Mouse (Mus musculus) gonadal fat pad, adult 2 months (tissue): Measurements from ENCODE around the gene Eif4g3. TPM values are rescaled to one million over a fixed set of nuclear protein-coding genes. Genes with fewer than 3 reads are reported as not detected.
"Not testable (repeated sequence)": the region's sequence is repeated elsewhere in the genome, so short reads cannot be mapped to it uniquely, and the experiment has no call there.

ENCODE experiments used
- DNase-seq: peaks from one replicate; pipeline ENCODE4 v3.0.0-alpha.2; 2012; ENCODE audit warnings: low read depth
- polyA plus RNA-seq: library from polyadenylated mRNA; depleted of rRNA; stranded (reverse); fragments of >200 nt; gene quantifications from 2 replicates; pipeline ENCODE4 v1.2.3, GENCODE M21; 2012; rRNA removed

Eif4g3 gene
- polyA plus RNA-seq, result 40.9 and 47.4 TPM in 2 replicates

GRCm38 (mm10) chr4:137992890-137993289 lies at the start of gene Eif4g3:
Gene Eif4g3 (plus strand): TSS chr4:137993022.
- DNase-seq, result no peak

- DNase-seq, result no peak
Measured at GRCm38 (mm10) chr4:137943540-137943939, 49.3 kb upstream of the Eif4g3 start.

DNA sequence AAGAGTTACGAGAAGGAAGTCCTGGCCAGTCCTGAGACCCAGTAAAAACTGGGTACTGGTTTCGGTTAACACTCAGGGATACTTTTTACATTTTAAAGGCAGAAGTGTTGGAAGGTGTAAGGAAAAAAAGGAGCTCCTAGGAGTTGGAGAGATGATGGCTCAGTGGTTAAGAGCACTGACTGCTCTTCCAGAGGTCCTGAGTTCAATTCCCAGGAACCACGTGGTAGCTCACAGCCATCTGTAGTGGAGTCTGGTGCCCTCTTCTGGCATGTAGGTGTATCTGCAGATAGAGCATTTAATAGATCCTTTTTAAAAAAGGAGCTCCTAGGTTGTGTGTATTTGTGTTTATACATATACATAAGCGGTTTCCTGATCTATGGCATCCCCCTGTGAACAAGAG lies 47.4 kb upstream of the Eif4g3 start:
- DNase-seq, result no peak

DNA sequence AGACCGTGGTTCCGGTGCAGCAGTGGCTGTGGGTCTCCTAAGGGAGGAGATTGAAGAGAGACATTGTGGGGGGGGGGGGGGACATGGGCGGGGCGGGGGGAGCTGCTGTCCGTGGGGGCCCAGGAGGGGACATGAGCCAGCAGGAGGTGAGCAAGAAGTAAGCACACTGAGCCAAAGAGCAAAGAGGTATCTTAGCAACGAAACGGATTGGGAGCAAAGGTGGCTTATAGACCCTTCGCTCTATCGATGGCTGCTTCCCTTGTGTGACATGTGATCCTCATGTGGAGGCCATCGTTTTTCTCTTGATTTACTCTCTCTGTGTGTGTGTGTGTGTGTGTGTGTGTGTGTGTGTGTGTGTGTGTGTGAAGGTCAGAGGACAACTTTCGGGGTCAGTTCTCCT lies 46.4 kb upstream of the Eif4g3 start:
- DNase-seq, result no peak

DNA sequence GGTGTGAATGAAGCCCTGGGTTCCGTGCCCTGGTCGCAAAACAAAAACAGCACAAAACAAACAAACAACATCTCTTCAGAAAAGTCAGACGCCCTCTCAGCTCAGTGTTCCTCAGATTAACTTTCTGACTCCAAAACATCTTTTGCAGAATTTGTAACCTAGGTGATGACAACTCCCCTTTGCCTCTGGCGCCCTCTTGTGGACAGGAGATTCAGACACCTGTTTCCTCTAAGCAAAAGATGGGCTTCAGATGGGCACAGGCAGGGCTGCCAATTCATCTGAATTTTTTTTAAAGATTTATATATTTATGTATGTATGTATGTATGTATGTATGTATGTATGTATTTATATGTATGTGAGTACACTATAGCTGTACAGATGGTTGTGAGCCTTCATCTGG lies 40.0 kb upstream of the Eif4g3 start:
- no peak for DNase-seq

DNA sequence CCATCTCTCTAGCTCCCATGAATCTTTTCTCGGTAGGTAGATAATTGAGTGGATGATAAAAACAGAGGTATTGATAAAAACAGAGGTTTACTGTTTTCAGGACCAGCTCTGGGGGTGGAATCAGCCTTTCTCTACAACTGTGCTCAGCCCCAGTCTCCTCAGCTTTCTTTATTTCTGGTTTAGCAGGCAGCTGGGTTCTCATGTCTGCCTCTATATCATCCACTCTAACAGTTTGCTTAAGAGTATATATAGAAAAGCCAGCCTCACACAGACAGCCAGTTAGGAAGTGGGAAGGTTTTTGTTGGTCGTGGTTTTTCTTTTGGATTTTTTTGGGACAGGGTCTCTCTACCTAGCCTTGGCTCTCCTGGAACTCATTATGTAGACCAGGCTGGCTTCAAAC lies 38.6 kb upstream of the Eif4g3 start:
- no peak for DNase-seq

DNA sequence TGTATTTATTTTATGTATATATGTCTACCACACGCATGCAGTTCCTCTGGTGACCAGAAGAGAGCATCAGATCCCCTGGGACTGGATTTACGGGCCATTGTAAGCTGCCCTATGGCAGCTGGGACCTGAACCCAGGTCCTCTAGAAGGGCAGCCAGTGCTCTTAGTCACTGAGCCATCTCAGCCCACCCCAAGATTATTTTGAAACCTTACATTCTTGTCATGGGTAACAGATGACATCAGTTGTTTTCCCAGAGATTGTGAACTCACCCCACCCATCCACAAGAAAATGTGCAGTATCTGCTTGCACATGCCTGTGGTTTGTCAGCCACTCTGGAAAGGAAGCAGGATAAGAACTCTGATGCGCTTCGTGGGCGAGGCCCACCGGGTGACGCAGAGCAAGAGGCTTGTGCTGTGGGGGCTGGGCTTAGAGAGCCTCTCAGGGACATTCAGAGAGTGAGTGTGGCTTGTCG lies 37.9 kb upstream of the Eif4g3 start:
- no peak for DNase-seq

DNA sequence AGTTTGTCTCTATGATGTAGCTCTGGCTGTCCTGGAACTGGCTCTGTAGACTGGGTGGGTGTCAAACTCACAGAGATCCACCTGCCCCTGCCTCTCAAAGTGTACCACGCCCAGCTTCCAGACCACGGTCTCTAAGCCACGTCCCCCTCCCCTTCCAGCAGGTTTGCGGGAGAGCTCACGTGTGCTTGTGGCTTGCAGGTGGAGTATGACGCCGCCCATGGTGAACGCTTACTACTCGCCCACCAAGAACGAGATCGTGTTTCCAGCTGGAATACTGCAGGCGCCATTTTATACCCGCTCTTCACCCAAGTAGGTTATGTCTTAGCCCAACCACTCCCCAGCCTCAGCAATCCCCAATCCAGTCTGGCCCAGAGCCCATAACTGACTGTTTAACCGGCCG lies 36.6 kb upstream of the Eif4g3 start:
- DNase-seq, result no peak

GRCm38 (mm10) chr4:137959889-137960665 lies 32.7 kb upstream of the Eif4g3 start:
- DNase-seq, result no peak

DNA sequence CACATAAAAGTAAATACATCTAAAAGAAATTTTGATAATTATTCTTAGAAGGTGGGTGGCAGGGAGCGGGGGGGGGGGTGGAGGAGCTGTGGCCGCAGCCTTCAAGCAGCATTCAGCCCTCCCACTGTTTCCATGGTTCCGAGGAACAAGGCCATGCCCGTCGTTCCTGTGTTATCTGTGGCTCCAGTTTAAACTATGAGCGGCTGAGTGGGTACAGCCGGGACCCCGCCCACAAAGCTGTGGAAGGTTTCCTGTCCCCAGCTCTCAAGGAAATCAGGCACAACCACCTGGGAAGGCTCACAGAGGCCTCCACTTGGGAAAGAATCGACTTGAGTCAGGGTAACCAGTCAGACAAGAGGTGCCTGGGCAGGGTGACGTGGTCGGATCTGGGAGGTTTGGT lies 32.1 kb upstream of the Eif4g3 start:
- no peak for DNase-seq

GRCm38 (mm10) chr4:137962643-137963350 lies 30.0 kb upstream of the Eif4g3 start:
- DNase-seq, result no peak

GRCm38 (mm10) chr4:137963431-137963830 lies 29.4 kb upstream of the Eif4g3 start:
- DNase-seq, result no peak

DNA sequence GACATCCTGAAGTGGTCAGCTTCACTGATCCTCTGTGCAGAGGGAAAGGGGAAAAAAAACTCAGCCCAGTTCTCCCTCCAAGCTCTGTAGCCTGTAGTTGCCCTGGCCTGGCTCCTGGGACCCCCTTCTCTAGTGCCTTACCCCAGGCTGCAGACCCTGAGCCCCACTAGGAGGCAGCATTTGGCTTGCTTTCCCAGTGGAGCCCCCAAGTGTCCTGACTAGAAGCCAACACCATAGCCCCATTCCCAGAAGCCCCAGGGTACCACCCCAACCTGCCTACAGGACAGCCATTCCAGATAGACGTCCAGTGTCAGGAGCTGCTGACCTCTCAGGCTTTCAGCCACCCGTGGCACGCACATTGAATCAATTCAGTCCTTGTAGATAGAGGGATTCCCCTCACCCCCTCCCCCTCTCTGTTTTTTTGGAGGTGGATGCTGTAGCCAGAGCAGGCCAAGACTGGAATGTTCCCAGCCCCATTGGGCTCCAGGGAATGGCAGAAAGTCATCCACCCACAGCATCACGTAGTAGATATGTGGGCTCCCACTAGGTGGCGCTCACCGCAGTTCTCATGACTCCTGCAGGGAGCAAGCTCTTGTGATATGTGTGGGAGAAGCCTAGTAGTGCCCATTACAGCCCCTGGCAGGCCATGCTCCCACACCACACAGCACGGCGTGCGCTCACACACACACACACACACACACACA lies 28.8 kb upstream of the Eif4g3 start:
- DNase-seq, result no peak

- no peak for DNase-seq
Measured at GRCm38 (mm10) chr4:137964585-137964930, 28.3 kb upstream of the Eif4g3 start.

DNA sequence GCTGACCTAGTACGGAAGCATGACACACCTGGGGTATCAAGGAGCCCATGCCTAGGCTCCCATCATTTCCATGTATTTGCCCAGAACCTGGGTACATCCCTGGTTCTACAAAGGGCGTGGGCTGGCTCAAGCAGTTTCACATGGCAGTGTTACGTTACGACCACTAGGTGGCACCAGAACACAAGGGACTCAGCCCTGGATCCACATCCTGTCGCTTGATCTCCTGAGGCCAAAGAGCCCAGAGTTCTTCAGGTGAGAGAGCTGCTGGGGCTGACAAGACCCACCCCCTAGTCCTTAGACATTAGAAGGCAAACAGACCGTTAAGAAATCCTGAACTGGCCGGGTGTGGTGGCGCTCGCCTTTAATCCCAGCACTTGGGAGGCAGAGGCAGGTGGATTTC lies 24.6 kb upstream of the Eif4g3 start:
- peak; percentile 22 for DNase-seq

GRCm38 (mm10) chr4:137970623-137971199 lies 22.1 kb upstream of the Eif4g3 start:
- not testable (repeated sequence) for DNase-seq

GRCm38 (mm10) chr4:137974856-137975432 lies 17.9 kb upstream of the Eif4g3 start:
- not testable (repeated sequence) for DNase-seq

DNA sequence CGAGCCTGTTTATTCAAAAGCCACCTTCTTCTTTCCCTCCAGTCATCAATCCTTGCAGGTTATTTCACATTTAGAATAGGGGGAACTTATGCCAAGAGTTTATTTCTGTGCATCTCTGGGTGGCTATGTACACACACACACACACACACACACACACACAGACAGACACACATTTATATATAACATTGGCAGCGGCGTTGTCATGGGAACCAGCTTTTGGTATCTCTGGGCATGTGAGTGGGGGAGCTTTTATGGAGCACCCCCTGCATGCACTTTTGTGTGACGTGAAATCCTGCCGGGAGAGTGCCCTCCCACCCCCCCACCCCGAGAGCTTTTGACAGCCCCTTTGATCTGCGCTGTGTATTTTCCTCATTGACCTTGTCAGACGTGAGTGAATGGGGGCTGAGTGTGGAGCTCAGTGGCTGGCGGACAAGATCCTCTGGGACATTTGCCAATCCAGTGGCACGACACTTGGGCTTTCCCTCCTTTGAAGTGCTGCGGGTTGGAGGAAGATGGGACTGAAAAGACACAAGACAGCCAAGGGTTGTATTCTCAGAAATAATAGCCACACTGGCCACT lies 13.7 kb upstream of the Eif4g3 start:
- DNase-seq, result not testable (repeated sequence)

DNA sequence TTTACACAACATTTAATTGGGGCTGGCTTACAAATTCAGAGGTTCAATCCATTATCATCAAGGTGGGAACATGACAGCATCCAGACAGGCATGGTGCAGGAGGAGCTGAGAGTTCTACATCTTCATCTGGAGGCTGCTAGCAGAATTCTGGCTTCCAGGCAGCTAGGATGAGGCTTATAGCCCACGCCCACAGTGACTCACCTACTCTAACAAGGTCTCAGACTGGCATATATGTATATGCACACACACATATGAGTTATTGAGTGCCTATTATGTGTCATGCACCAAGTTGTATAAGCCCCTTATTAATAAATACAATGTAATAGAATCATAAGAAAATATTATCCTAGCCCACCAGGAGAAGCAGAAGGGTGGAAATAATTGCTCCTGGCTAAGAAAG lies 10.0 kb upstream of the Eif4g3 start:
- no peak for DNase-seq

DNA sequence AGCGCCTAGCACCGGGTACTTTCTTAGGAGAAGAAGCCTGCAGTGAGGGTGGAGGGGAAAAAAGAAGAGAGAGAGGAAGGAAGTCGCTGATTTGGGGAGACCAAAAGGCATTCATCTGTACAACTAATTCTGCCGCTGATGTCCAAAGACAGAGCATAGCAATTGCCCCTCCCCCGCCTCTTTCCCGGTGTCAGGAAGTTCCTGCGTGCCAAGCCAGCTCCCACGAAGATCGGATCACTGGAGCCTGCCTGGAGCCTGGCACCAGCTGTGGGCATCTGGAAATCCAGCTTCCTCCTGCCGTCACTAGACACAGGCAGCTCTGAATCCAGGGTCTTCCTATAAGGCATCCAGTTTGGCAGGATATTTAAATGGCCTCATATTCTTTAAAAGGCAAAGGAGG lies 8.6 kb upstream of the Eif4g3 start:
- DNase-seq, result no peak

DNA sequence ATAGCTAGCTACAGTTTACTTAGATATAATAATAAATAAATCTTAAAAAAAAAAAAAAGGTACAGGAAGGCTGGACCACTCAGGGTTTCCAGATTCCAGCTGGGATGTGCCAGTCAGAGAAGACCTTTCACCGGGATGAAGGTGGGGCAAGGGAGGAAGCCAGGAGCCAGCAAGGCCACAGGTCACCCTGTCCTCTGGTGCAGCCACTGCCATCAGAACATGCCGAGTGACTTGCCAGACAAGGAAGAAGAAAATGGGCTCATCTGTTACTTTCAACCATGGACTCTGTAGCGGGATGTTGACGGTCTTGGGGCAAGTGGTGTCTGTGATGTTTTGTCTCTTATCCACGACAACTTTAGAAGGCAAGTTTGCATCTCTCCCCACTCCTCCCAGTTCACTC lies 8.1 kb upstream of the Eif4g3 start:
- no peak for DNase-seq

GRCm38 (mm10) chr4:137989426-137989825 lies 3.4 kb upstream of the Eif4g3 start:
- no peak for DNase-seq
